Mouse (Mus musculus) G1E (cell line): ENCODE results near the gene Chia1.

Experiments used
- CTCF ChIP-seq: IDR thresholded peaks from 2 replicates; pipeline ENCODE4 v1.5.1; 2012; ENCODE audit warnings: low read depth, low read length, inconsistent platforms, mixed read lengths
- GATA1 ChIP-seq: IDR thresholded peaks from 2 replicates; pipeline ENCODE4 v1.6.1; 2012; ENCODE audit warnings: borderline replicate concordance, low read length, inconsistent platforms, mixed read lengths
- TAL1 ChIP-seq: conservative IDR thresholded peaks from 2 replicates; pipeline ENCODE4 v1.6.1; 2012; ENCODE audit warnings: low read depth, low read length, inconsistent platforms, mixed read lengths

- TF ChIP-seq CTCF, result no peak
- no peak for TF ChIP-seq GATA1
- TF ChIP-seq TAL1, result no peak
These were observed 57.6 kb downstream of the Chia1 start for GRCm38 (mm10) chr3:106170522-106171053.
